Mouse (Mus musculus): ENCODE measurements at regions not wholly inside any gene's neighbourhood (a gene's known extent, or its start where the extent isn't known, plus 50 kb on each side); places are given as distances from the start of the nearest gene placed in this dataset.

- no peak for DNase-seq (ENCODE audit: extremely low spot score, low read depth, low spot score)
Measured at GRCm38 (mm10) chr9:49959987-49960386, 161.3 kb upstream of the Ncam1 start.

GRCm38 (mm10) chr9:49958890-49959289, 160.2 kb upstream of the Ncam1 start:
- no peak for DNase-seq (ENCODE audit: extremely low spot score, low read depth, low spot score)

- DNase-seq (ENCODE audit: extremely low spot score, low read depth, low spot score) = no peak
Measured at GRCm38 (mm10) chr9:49954601-49955000, 155.9 kb upstream of the Ncam1 start.

- DNase-seq (ENCODE audit: extremely low spot score, low read depth, low spot score) = no peak
Measured at GRCm38 (mm10) chr9:49950321-49950720, 151.6 kb upstream of the Ncam1 start.

GRCm38 (mm10) chr9:49948546-49948945, 149.8 kb upstream of the Ncam1 start:
- DNase-seq (ENCODE audit: extremely low spot score, low read depth, low spot score) = no peak

- no peak for DNase-seq (ENCODE audit: extremely low spot score, low read depth, low spot score)
Measured at GRCm38 (mm10) chr9:49946857-49947256, 148.1 kb upstream of the Ncam1 start.

- DNase-seq (ENCODE audit: extremely low spot score, low read depth, low spot score) = no peak
Measured at GRCm38 (mm10) chr9:49935555-49936376, 137.0 kb upstream of the Ncam1 start.

GRCm38 (mm10) chr9:49928041-49928656, 129.4 kb upstream of the Ncam1 start:
- DNase-seq (ENCODE audit: extremely low spot score, low read depth, low spot score) = no peak

- no peak for DNase-seq (ENCODE audit: extremely low spot score, low read depth, low spot score)
Measured at GRCm38 (mm10) chr9:49927281-49927680, 128.6 kb upstream of the Ncam1 start.

GRCm38 (mm10) chr9:49925796-49926195, 127.1 kb upstream of the Ncam1 start:
- DNase-seq (ENCODE audit: extremely low spot score, low read depth, low spot score) = no peak

- no peak for DNase-seq (ENCODE audit: extremely low spot score, low read depth, low spot score)
Measured at GRCm38 (mm10) chr9:49923981-49924501, 125.3 kb upstream of the Ncam1 start.

GRCm38 (mm10) chr9:49922770-49923169, 124.0 kb upstream of the Ncam1 start:
- no peak for DNase-seq (ENCODE audit: extremely low spot score, low read depth, low spot score)

- no peak for DNase-seq (ENCODE audit: extremely low spot score, low read depth, low spot score)
Measured at GRCm38 (mm10) chr9:49922162-49922561, 123.4 kb upstream of the Ncam1 start.

- no peak for DNase-seq (ENCODE audit: extremely low spot score, low read depth, low spot score)
Measured at GRCm38 (mm10) chr9:49921306-49921705, 122.6 kb upstream of the Ncam1 start.

- DNase-seq (ENCODE audit: extremely low spot score, low read depth, low spot score) = no peak
Measured at GRCm38 (mm10) chr9:49915046-49915719, 116.5 kb upstream of the Ncam1 start.

GRCm38 (mm10) chr9:49913677-49914076, 115.0 kb upstream of the Ncam1 start:
- no peak for DNase-seq (ENCODE audit: extremely low spot score, low read depth, low spot score)

GRCm38 (mm10) chr9:49912306-49912705, 113.6 kb upstream of the Ncam1 start:
- no peak for DNase-seq (ENCODE audit: extremely low spot score, low read depth, low spot score)

GRCm38 (mm10) chr9:49906306-49906705, 107.6 kb upstream of the Ncam1 start:
- no peak for DNase-seq (ENCODE audit: extremely low spot score, low read depth, low spot score)

GRCm38 (mm10) chr9:49905703-49906102, 107.0 kb upstream of the Ncam1 start:
- DNase-seq (ENCODE audit: extremely low spot score, low read depth, low spot score) = no peak

- no peak for DNase-seq (ENCODE audit: extremely low spot score, low read depth, low spot score)
Measured at GRCm38 (mm10) chr9:49898947-49899346, 100.2 kb upstream of the Ncam1 start.

- DNase-seq (ENCODE audit: extremely low spot score, low read depth, low spot score) = no peak
Measured at GRCm38 (mm10) chr9:49884516-49885343, 86.0 kb upstream of the Ncam1 start.
